Mouse (Mus musculus): Measurements from ENCODE around the gene Rorb.
A peak's percentile ranks its signal among the peaks of the same experiment; 100 is the strongest.

The Rorb gene

DNA sequence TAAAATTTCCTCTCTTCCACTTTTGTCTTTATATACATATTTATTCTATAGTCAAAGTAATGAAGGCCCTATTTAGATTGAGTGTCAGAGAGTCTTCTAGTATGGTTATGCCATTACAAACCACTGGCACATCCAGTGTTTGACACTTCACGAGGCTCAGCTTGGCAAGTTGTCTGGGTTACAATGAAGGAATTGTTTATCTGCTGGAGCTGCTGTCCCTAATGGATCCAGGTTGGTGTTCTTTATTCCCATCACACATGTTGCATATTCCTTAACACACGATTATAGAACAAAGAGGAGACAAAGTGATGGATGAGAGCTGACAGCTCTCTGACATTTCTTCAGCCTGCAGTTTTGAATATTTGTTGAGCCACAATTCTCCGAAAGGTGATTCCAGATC, 77.0 kb downstream of the Rorb start:
- DNase-seq (ENCODE audit: extremely low spot score, low read depth, low spot score) = no peak

DNA sequence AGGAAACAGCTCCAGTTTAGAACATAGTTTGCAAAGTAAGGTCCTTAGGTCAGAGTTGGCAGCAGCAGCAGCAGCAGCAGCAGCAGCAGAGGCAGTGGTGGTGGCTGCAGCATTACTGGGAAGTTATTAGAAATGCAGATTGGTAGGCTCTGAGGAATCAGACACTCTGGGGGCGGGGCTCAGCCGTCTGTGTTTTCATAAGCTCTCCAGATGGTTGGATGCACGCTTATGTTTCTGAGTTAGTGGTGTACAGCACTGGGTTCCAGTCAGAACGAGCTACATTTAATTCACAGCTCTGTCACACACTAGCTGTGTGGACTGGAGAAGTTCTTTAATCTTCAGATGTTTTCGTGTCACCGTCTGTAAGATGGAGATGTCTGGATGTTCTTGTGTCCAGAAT, 105.9 kb downstream of the Rorb start:
- no peak for DNase-seq (ENCODE audit: extremely low spot score, low read depth, low spot score)

DNA sequence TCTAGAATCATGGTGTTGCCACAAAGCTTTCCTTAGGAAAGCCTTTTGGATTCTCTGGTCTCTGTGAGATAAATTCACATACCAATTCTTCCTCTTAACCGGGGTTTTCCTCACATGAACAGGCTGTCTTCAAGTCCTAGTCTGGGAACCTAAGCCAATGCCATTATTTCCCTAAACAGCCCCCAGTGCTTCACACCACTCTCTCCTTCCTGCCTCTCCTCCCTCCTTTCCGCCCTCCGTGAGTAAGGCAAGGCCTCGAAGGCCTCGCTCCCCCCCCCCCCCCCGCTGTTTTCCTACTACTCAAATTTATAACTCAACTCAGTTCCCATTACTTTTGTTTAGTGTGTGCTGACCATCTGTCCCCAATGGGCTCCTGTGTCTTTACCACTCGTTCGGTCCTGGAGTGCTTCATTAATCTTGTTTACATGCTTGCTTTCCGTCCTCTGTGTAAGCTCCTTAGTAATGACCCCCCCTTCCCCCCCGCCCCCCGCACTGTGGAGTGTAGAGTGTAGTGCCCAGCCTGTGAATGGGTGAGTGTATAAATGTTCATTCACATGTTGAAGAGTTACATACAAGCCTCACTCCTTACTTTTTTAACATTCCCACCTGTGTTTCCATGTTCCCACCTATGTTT, 106.9 kb downstream of the Rorb start:
- no peak for DNase-seq (ENCODE audit: extremely low spot score, low read depth, low spot score)

DNA sequence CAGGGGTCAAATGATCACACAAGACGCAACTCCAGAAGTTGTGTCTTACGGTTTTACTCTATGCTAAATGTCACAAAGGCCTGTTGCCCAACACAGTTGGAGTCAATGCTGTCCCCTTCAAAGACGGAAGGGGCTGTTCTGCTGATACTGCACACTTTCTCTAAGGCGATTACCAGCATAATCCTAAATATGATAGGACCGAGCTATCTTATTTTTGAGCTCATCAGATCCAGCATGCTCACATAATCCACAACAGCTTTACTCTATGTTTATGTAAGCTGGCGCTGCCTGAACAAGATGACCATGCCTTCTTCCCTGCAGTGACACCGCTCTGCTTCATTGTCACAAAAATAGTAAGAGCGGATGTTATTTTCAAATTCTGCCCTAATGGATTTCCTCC, 112.0 kb downstream of the Rorb start:
- DNase-seq (ENCODE audit: extremely low spot score, low read depth, low spot score) = no peak

DNA sequence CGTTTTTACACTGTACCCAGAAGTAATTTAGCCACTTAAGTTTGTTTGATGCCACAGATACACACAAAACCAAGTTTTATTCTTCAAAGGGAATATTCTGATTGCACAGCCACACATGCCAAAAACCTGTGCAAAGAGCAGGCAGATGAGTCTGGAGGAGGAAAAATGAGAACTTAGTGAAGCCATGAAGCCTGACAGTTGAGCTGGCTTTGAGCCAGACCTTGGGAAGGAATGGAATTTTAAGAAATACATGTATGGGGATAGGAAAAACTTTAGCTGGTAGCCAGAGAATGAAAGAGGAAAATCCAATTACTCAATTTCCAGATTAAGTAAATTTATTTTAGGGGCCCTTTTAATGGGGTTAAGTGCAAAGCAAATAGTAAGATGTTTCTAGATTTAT, 113.3 kb downstream of the Rorb start:
- no peak for DNase-seq (ENCODE audit: extremely low spot score, low read depth, low spot score)

DNA sequence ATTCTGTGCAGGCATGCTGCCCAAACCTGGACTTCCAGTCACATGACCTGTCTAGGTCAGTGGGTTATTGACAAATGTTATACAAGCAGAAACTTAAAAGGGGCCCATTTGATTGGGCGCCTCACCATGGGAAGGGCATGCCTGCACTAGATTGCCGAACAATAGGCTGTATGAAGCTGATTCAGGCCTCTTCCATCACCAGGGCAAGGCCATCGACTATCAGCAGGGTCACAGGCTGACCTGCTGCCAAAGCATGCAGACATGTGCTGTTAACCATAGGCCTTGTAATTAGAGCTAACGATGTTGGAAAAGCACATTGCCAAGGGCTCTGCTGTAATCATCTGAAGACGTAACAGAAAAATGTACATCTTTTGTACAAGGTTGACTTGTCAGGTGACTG, 131.0 kb downstream of the Rorb start:
- no peak for DNase-seq (ENCODE audit: extremely low spot score, low read depth, low spot score)

DNA sequence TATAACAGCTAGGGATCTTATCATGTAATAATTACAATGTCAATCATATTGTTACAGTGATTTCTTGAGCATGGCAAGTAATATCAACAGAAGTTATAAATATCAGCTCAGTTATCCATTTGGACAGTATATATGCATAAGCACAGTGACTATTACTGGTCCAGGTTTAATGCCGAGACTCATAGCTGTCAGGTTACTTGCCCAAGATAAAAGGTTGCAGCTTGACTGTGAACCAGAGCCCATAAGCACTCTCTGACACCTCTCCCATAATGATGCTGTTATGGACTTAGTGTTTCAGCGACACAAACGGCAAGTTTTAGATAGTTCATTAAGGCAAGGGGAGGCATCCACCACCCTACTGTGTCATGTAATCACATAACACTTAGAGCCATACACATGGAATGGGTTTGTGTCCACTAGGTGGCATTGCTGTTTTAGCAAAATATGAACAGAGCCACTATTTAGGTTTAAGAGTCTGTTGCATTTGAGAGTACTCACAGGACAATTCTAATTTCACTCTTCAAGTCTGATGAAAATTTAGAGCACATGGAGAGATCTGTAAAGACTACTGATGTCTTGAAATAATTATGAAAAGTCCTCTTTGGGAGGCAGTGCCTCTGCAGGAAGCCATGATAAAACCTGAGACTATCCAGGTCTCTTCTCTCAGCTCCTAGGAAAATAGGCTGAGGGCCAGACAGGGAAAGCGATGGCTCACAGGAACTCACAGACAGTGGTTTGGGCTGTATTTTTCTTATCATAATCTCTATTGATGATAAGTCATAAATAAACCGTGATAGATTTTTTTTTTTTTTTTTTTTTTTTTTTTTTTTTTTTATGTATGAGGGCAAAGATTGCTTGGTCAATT, 136.0 kb downstream of the Rorb start:
- peak; percentile 56 for DNase-seq (ENCODE audit: extremely low spot score, low read depth, low spot score)

DNA sequence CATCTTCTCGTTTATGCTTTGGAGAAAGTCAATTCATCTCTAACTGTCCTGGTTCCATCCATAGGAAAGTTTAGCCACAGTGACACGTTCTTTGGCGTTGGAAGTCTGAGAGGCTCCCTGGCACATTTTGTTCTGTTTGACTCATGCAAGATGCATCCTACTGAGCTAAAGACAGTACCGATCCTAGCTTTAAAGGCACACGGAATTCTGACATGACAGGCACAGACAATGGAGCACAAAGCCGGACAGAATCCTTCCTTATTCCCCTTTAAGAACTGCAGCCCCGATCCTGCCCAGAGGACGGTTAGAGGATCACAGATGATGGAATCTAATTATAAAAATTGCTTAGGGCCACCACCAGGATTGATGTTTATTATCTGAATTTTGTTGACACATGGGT, 141.6 kb downstream of the Rorb start:
- DNase-seq (ENCODE audit: extremely low spot score, low read depth, low spot score) = no peak

DNA sequence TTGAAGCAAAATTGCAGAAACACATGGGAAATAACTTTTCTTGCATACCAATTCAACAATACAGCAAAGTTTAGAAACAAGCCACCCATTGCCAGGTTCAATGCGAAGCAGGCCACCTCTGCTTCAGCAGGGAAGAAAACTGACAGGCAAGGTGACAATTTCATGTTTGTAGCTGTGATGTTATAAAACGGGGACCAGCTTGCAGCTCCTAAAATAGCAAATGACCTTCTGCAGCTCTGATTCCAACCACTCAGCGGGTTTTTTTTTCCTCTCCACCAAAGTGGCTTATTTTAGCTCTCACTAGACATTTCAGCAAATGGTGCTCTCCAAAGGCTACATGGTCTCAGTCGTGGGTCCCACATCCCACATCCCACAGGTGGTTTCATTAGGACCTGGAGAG, 143.7 kb downstream of the Rorb start:
- no peak for DNase-seq (ENCODE audit: extremely low spot score, low read depth, low spot score)

DNA sequence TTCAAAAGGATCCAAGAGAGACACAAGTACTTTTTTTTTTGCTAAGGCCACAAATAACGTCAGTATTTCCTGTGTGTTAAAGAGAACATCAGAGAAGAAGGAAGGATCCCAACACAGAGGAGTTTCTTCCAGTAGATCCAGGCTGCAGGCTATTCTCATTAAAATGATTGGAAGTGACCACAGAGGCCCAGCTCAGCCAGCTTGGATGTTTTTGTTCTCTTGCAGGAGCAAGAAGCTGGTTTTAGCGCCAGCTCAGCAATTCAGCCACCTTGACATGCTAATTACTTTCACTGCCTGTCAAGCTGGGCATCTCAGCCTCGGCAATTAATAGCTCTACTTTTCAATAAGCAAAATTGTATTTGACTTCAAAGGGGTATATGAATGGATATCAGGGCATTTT, 151.1 kb downstream of the Rorb start:
- no peak for DNase-seq (ENCODE audit: extremely low spot score, low read depth, low spot score)

DNA sequence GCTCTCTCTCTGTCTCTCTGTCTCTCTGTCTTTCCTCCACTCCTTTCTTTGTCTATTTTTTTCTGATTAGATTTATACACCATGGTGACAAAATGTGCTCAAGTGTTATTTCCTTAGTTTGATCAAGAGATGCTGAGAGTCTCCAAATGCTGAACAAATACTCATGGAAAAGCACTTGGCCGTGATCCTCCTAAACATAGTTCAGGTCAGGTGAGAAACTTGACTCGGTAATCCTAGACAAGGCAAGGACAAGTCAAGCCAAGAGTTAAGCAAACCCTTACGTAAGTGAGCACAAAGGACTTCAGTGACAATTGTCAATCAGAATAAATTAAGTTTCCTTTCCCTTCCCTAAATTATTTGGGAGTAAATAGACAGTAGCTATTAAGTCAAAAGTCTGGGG, 158.2 kb downstream of the Rorb start:
- DNase-seq (ENCODE audit: extremely low spot score, low read depth, low spot score) = no peak

DNA sequence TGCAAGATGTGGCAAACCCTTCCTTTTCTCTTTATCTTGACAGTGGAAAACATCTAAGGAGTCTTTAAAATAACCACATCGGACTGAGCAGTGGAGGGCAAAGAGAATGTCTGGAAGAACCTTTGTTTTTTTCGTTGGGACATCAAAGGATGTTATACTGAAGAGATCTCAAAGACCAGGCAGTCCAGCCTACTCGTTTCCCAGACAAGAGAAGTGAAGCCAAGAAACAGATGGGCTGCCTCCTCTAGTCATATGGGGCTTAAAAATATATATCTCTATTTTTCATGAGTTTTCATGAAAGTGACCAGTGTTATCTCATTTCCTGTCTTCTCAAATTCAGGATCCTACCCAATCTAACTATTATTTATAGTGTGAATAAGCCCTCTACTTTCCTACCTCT, 163.8 kb downstream of the Rorb start:
- DNase-seq (ENCODE audit: extremely low spot score, low read depth, low spot score) = no peak

DNA sequence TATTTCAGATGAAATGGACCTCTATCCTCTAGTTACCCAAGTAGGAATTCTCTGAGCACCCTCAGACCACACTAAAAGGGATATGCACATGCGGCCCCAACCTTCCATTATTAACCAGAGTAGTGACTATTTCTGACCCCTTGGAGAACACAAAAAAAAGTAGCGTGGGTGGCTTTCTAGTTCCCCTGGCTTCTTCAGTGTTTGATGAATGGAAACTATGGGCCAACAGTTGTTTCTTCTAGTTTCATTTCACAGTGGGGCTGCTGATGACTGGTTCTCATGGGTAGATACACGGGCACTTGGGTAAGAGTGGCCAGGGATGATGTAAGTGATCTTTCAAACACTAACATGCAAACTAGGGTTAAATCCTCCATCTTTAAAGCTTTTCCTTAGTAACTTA, 165.7 kb downstream of the Rorb start:
- DNase-seq (ENCODE audit: extremely low spot score, low read depth, low spot score) = no peak

DNA sequence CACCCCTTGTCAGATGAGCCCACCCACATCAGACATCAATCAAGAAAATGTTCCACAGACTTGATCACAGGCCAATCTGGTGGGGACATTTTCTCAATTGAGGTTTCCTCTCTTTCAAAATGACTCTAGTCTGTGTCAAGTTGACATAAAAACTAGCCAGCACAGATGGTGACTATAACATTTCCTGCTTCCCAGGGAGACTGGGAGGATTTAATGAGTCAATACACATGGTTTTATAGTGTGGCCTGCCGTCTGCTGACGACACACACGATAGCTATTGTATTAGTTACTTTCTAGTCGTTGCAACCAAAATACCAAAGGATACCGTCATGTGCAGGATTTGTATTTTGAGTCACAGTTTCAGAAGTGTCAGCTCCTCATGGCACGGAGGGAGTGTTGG, 169.6 kb downstream of the Rorb start:
- DNase-seq (ENCODE audit: extremely low spot score, low read depth, low spot score) = no peak

DNA sequence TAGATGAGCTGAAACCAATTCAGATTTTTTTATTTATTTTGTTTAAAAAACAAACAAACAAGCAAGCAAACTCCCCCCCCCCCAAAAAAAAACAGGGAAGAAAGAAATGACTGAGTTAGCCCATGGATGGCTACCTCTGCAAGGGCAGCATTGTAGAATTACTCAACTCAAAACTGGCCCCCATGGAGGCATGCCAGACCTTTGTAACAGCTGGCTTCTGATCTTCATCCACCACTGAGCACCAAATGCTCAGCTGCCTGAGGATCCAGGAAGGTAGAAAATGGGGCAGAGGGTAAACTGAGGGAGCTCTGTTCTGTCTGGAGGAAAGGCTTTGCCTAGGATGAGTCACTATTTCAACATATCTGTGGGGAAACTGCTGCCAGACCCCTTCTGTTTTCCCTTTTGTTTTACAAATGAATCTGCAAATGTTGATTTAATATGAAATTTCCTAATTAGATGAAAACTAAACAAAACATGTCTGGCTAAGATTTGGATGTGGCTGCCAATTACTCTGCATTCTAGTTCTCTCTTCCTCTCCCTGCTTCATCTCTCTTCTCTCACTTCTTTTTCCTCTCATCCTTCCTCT, 199.1 kb downstream of the Rorb start:
- no peak for DNase-seq (ENCODE audit: extremely low spot score, low read depth, low spot score)

DNA sequence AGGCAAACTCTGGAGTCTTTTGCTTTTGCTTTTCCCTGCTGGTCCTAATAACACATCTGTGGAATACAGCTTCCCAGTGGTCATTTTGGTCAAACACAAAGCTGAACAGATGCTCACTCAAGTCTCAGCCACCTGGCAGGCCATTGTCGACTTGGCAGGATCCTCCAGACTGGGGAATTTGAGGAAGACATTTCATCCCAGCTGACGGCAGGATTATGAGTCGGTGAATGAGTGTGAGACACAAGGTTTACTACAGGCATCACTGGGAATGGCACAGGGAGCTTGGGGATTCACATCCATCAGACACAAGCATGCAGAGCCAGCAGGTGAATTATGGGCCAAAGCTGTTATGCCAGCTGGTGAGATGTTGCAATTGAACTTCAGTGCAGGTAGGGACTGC, 201.4 kb downstream of the Rorb start:
- no peak for DNase-seq (ENCODE audit: extremely low spot score, low read depth, low spot score)

DNA sequence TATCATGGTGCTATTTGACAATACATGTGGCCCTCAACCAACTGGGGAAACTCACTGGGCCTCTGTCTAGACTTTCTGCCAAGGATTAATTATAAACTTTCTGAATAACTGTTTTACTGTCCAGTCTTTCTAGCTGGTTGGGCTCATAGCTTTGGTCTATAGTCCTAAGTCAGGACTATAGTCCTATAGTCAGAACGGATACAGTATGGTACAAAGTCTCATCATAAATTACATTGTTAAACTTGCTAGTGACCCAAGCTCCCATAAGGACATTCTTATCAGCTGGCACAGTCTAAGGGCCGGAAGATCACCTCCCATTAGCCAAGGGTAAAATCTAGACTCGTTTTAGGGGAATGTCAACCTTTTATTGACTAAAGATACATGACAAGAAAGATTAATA, 205.5 kb downstream of the Rorb start:
- DNase-seq (ENCODE audit: extremely low spot score, low read depth, low spot score) = no peak

DNA sequence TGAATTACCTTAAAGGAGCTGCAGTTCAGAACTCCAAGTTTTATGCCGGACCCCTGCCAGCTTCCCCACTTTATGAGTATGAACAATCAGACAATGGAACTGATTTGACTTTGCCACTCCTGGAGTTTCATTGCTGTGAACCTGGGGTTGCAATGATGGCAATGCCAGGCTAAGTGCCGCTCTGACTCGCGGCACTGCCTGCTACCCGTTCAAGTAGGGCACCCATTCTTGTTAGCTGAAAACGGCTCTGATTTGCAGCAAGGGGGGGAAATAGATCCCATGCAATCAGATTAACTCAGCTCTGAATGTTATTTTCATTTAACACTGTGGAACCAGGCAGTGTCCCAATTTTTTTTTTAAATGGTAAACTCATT, 208.3 kb downstream of the Rorb start:
- DNase-seq (ENCODE audit: extremely low spot score, low read depth, low spot score) = no peak

DNA sequence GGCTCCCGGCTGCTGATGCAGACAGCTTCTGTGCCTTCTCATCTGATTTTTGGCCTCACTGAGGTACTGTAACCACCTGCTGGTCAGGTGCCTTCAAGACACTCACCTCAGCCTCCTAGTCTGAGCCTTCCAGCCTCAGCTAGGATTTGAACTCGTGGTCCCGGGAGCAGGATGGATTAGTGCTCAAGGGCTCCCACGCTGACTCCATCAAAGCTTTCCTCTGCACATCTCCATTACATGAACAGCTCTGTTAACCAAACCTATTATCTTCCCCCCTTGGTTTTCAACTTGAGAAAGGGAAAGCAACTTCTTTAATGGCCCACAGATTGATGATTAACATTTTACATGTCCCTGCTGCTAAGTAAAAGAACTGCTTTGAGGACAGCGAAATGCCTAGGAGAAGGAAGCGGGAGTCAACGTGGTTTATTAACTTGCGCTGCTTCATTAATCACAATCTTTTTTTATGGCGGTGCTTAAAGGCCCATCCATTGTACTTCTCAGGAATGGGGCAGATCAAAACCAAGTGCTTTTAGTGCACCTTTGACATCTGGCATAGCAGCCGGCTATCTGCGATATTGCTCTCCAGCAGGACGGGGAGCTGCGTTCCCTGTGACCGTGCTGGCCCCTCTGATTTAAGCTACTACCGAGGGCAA, 208.8 kb downstream of the Rorb start:
- DNase-seq (ENCODE audit: extremely low spot score, low read depth, low spot score) = no peak

DNA sequence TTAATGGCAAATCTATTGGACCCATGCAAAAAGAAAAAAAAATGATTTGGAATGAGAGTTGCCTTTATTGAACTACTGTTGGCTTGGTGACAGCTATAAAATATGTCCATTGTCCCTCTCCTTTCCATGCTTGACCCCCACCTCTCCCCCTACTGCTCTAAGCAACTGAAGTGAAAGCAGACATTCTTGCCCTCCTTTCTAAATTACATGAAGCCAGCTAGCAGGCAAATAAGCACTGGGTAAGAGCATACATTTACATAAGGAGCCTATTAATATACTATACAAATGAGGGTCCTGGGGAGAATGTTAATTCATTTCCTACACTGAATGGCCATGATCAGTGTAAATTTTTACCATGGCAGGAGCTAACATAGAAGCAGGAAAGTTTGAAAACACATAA, 212.8 kb downstream of the Rorb start:
- DNase-seq (ENCODE audit: extremely low spot score, low read depth, low spot score) = no peak

DNA sequence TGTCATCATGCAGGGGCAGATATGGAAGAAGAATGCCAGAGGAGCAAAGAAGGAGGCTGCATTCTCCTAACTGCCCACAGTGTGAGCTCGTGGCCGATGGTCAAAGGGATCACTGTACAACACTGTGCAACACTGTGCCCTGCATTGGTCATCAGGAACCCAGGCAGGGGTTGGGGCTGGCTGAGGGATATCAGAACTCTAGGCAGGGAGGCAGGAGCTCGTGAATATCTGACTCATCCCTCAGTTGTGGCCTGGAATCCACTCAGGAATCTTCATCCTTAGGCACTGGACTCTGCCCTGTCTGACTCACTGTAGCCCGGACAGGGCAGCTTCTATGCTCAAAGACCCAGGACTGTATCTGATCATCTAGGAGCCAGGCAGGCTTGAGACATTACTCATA, 220.8 kb downstream of the Rorb start:
- DNase-seq (ENCODE audit: extremely low spot score, low read depth, low spot score) = no peak

DNA sequence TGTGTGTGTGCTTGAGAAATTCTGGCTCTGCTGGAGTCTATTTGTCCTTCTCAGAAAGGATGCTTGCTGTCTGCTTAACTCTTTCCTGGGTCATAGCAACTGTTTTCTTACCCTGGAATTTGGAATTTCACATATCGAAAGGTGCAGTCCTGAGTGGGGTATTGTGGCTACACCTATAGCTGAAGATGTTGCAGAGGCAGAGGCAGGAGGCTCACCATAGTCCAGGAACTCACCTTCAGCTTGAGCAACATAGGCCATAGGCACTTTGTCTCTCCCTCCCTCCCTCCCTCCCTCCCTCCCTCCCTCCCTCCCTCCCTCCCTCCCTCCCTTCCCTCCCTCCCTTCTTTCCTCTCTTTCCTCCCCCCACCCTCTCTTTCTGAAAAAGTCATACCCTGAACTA, 221.4 kb downstream of the Rorb start:
- no peak for DNase-seq (ENCODE audit: extremely low spot score, low read depth, low spot score)

Data from hindlimb bud, embryonic 11.5 days (tissue).